ENCODE assay signal across 8 mouse cellular contexts in the genomic region with DNA sequence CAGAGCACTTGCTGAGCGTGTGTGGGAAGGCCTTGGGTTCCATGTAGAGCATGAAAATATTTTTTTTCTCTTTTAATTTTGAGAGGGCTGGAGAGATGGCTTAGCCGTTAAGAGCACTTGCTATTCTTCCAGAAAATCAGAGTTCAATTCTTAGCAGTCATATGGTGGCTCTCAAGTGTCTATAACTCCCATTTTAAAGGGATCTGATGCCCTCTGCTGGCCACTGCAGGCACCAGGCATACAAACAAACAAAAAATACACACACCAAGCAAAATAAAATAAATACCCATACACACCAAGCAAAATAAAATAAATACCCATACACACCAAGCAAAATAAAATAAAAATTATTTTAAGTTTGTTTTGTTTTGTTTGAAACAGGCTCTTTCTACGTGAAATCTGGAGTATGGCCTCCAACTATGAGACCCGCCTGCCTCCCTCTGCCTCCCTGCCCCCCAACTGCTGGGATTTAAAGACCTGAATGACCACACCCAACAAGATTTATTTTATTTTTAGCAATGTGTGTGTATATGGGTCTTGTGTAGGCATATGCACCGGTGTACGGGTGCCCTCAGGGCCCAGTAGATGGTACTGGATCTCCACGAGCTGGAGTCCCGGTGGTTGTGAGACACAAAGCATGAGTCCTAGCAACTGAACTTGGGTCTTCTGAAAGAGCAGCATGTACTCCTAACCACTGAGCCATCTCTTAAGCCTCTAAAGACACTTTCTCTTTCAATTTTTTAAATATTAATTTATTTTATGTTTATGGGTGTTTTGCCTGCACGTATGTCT. TPM values are rescaled to one million over a fixed set of nuclear protein-coding genes. Genes with fewer than 3 reads are reported as not detected.
DNase-seq lines count a peak whose midpoint lies in the region; ATAC-seq and TF ChIP-seq lines count a peak whose summit lies in the region.

No protein-coding gene starts in this region.

- TF ChIP-seq CTCF in heart, postnatal 0 days (IDR thresholded peaks at IDR 0.05; ENCODE audit: low read depth) = peak; percentile 68

- H3K4me2 ChIP-seq in heart, postnatal 0 days (ENCODE audit: low read depth, low read length) = no peak overlapping the region

- ATAC-seq in heart, postnatal 0 days (ENCODE audit: insufficient read depth, low read depth) = peak; percentile 45; the same call in 1 of the 2 replicates

- H3K27ac ChIP-seq in heart, postnatal 0 days (ENCODE audit: low read depth) = no peak overlapping the region
- H3K27ac ChIP-seq in heart, embryonic 10.5 days = no peak overlapping the region

- H3K4me1 ChIP-seq in heart, postnatal 0 days (ENCODE audit: control insufficient read depth, insufficient read depth) = no peaks in the 10 kb centered on the region
- peaks cover 12% of the 10 kb centered on the region for H3K4me1 ChIP-seq in heart, embryonic 10.5 days

- H3K4me3 ChIP-seq in heart, postnatal 0 days (ENCODE audit: low read depth, low read length) = no peak overlapping the region
- H3K4me3 ChIP-seq in heart, embryonic 10.5 days = no peak overlapping the region

- no peaks in the 10 kb centered on the region for H3K9me3 ChIP-seq in heart, postnatal 0 days (replicated peaks; ENCODE audit: control insufficient read depth, low read length)
- H3K9me3 ChIP-seq in heart, embryonic 10.5 days = no peaks in the 10 kb centered on the region

- H3K27me3 ChIP-seq in heart, postnatal 0 days (ENCODE audit: control insufficient read depth, insufficient read depth, low read length) = no peaks in the 10 kb centered on the region
- H3K27me3 ChIP-seq in heart, embryonic 10.5 days (ENCODE audit: insufficient read depth, poor library complexity, severe bottlenecking) = 0 out of 2 replicates have a peak, but pooled peaks cover 5% of the 10 kb centered on the region

- TF ChIP-seq EP300 in heart, postnatal 0 days (IDR thresholded peaks at IDR 0.05; ENCODE audit: low read depth) = no peak

- no peak overlapping the region for H3K9ac ChIP-seq in heart, postnatal 0 days (replicated peaks; ENCODE audit: low read depth, low read length)

- H3K36me3 ChIP-seq in heart, postnatal 0 days (replicated peaks; ENCODE audit: control insufficient read depth, insufficient read depth, low read length) = no peaks in the 10 kb centered on the region
- no peaks in the 10 kb centered on the region for H3K36me3 ChIP-seq in heart, embryonic 10.5 days

- 72% methylated on average over 9 of the region's 9 CpGs for WGBS in heart, postnatal 0 days
- 70% methylated on average over 9 of the region's 9 CpGs for WGBS in heart, embryonic 10.5 days

- DNase-seq in heart, postnatal 0 days (ENCODE audit: low spot score) = peak; percentile 67
- no peak for DNase-seq in heart, embryonic 10.5 days (ENCODE audit: low spot score)
- peak; percentile 79 for DNase-seq in testis, postnatal 10 days (ENCODE audit: low spot score)
- no peak for DNase-seq in testis, postnatal 14 days (ENCODE audit: low spot score)
- peak; percentile 84 to 85 for DNase-seq in cerebellum, postnatal 10 days
- DNase-seq in kidney, postnatal 25 days = peak; percentile 61 to 80
- DNase-seq in mesoderm, embryonic 11.5 days (ENCODE audit: low read depth, low spot score) = peak; percentile 55
- DNase-seq in yolk sac, embryonic 10.5 days (ENCODE audit: low spot score) = peak; percentile 56

RNA-seq across cellular contexts. Expression of gene Eno1, which starts 16.8 kb away (rescaled TPM):
- total RNA-seq in heart, postnatal 0 days (2014; rRNA removed; ENCODE audit: low replicate concordance) = 525 and 625 TPM in 2 replicates
- polyA plus RNA-seq in heart, postnatal 0 days (2015; fragmentation: Nextera tagmentation; extraction: Ambion mirVana) = 999 and 1,074 TPM in 2 replicates
- polyA plus RNA-seq in heart, embryonic 10.5 days (2016; fragmentation: Nextera tagmentation; extraction: Ambion mirVana) = 3,222 and 3,587 TPM in 2 replicates

RNA-seq across cellular contexts. Expression of gene Car6, which starts 18.6 kb away (rescaled TPM):
- total RNA-seq in heart, postnatal 0 days (2014; rRNA removed; ENCODE audit: low replicate concordance) = not detected in 2 replicates
- polyA plus RNA-seq in heart, postnatal 0 days (2015; fragmentation: Nextera tagmentation; extraction: Ambion mirVana) = not detected in 2 replicates
- not detected in 2 replicates for polyA plus RNA-seq in heart, embryonic 10.5 days (2016; fragmentation: Nextera tagmentation; extraction: Ambion mirVana)

Comparison
In these comparisons a context has a peak if more than half of its experiments do, and no peak if none do; other contexts are left out.
1. DNase-seq: peak in heart, postnatal 0 days (single experiment), testis, postnatal 10 days (single experiment), cerebellum, postnatal 10 days (2 of 2), kidney, postnatal 25 days (2 of 2), mesoderm, embryonic 11.5 days (single experiment) and yolk sac, embryonic 10.5 days (single experiment); none in heart, embryonic 10.5 days (single experiment) and testis, postnatal 14 days (single experiment).